Mouse (Mus musculus) CD4-positive helper T cell, adult 2 months (primary cell): Measurements from ENCODE around the gene Gm45623.

Experiments
- DNase-seq: peaks from one replicate; pipeline ENCODE4 v3.0.0-alpha.2; 2012; ENCODE audit warnings: low read depth, missing footprints, low spot score

Gene Gm45623

GRCm38 (mm10) chr13:56753192-56753951 lies at the start of gene Gm45623:
Gene Gm45623, minus strand, starts transcription at chr13:56753827.
- no peak for DNase-seq

DNA sequence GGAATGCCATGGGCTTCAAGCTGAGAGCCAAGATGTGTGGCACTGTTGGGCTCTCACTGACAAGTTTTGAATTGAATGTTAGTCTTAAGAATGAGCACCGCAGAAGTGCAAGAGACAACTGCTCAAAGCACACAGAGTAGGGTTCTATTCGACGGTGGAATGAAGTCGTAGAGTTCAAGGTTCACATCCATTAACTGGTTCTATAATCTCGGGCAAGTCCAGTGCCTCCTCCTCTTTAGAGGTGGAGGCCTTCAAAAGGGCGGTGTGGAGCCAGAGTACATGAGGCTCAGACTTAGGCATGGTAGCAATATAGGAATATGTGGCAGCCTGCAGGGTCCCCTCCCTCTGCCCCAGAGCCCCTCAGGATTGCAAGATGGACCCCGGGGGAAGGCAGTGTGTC lies 43.8 kb upstream of the Gm45623 start:
- no peak for DNase-seq

DNA sequence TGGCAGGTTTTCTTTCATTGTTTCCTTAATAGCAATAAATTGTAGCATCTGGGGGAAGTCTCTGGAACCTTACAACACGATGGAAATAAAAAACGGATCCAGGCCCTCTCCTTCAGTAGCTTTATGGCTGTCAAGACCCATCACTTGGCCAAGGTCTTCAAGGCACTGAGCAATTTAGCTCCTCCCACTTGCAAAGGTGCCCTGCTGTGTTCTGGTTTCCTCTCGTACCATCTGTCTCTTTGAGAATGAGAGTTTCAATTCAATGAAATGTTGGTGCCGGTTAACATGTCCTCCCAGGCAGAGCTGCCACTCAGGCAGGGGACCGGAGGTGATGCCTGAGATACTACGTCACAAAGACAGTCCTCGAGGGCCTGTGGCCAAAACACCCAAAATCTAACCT lies 41.9 kb upstream of the Gm45623 start:
- DNase-seq = no peak

- no peak for DNase-seq
These were observed 40.8 kb upstream of the Gm45623 start for GRCm38 (mm10) chr13:56794441-56794840.

GRCm38 (mm10) chr13:56792844-56793243 lies 39.2 kb upstream of the Gm45623 start:
- no peak for DNase-seq

DNA sequence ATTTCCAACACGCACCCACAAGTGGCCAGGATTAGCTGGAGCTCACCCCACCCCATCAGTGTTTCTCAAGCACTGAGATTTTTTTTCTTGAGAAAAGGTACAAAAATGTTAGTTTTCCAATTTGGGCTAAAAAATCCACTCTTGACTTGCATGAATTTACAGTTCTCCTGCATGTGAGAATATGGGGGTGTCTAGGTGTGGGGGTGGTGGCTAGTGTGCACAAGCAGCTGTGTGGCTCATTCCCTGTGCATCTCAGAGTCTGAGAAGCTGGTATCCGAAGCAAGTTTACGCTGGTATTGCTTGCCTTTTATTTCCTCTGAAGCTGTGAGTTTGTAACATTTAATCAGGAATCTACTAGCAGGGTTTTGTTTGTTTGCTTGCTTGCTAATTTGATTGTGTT lies 37.1 kb upstream of the Gm45623 start:
- DNase-seq = no peak

DNA sequence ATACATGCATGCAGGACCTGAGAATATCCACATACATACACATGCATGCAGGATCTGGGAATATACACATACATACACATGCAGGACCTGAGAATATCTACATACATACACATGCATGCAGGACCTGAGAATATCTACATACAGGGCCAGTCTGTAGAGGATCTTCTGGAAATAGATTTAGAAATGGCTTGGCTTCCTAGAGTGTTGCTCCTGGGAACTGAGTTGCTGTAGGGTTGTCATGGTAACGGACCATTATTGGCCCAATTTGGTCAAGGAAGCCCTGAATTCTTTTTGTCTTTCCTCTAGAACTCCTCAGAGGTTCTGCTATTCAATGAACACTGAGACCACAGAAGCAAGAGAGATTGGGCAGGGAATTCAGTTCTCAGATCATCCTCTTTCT lies 29.0 kb upstream of the Gm45623 start:
- DNase-seq = no peak

- no peak for DNase-seq
These were observed 28.1 kb upstream of the Gm45623 start for GRCm38 (mm10) chr13:56781697-56782096.

GRCm38 (mm10) chr13:56780746-56781469 lies 27.3 kb upstream of the Gm45623 start:
- DNase-seq = no peak

GRCm38 (mm10) chr13:56774304-56774703 lies 20.7 kb upstream of the Gm45623 start:
- peak; percentile 26 for DNase-seq

- DNase-seq = no peak
These were observed 19.7 kb upstream of the Gm45623 start for GRCm38 (mm10) chr13:56773262-56773870.

DNA sequence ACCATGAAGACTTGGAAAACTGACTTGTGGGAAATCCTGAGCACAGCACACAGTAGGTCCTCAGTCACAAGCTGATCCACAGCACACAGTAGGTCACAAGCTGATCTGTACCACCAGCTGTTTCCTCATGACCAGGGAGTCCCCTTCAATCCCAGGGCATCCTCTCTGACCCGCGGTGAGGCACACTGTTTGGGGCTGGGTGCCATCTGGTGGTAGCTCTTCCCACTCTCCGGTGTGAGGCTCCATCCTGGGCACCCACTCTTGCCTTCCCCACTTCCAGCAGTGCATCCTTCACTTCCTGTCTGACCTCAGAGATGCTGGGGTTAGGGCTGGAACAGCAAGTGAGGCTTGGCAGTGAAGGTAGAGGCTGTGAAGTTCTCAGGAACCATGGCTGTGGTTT lies 19.0 kb upstream of the Gm45623 start:
- no peak for DNase-seq

DNA sequence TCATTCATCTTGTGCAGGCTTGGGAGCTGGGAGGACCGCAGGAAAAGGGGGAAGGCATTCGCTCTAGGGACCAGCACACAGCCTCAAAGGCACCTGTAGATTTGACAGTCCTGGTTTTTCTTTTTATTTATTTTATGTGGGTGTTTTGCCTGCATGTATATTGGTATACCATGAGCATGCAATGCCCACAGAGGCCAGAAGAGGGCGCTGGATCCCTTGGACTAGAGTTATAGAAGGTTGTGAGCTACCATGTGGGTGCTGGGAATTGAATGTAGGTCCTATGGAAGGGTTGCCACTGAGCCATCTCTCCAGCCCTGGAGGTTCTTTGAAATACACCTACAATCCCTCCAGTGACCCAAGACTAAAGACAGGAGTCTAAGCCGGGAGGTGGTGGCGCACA lies 17.2 kb upstream of the Gm45623 start:
- DNase-seq = no peak

GRCm38 (mm10) chr13:56770136-56770578 lies 16.5 kb upstream of the Gm45623 start:
- no peak for DNase-seq

- DNase-seq = no peak
These were observed 15.8 kb upstream of the Gm45623 start for GRCm38 (mm10) chr13:56769431-56769830.

- no peak for DNase-seq
These were observed 12.6 kb upstream of the Gm45623 start for GRCm38 (mm10) chr13:56766211-56766610.

- DNase-seq = no peak
These were observed 11.8 kb upstream of the Gm45623 start for GRCm38 (mm10) chr13:56765284-56766032.

DNA sequence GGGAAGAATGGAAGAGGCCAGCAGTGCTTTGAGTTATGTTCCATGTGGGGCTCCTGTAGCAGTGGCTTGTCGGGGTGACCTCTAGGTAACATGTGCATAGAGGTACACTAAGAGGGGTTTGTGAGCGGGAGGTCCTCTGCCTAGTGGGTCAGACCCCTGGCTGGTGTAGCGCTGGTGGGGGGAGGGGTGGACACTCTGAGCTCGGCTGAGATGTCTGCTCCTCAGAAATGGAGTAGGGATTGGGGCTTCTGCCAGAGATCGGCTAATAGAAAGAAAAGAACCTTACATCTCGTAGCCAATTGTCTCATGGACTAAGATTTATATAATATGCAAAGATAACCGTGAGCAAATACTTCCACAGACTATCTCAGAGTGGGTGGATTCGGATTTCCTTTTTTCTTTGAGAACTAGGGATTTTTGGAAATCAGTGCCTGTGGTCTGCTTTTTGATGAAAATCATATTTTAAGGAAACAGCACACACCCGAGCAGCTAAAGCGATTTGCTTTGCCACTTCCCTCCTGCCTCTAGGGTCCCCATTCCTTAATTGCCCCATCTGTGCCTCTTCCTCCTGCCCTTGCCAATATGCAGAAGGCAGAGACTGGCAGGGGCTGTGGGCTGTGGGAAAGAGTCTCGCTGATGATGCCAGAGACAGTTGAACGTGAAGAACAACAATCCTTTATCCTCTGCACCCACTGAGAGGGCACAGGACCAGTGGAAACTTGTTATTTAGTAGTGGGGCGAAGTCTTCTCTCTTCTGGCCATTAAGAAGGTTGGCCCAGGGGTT lies 9.0 kb upstream of the Gm45623 start:
- no peak for DNase-seq

GRCm38 (mm10) chr13:56758492-56758891 lies 4.9 kb upstream of the Gm45623 start:
- DNase-seq = peak; percentile 58

DNA sequence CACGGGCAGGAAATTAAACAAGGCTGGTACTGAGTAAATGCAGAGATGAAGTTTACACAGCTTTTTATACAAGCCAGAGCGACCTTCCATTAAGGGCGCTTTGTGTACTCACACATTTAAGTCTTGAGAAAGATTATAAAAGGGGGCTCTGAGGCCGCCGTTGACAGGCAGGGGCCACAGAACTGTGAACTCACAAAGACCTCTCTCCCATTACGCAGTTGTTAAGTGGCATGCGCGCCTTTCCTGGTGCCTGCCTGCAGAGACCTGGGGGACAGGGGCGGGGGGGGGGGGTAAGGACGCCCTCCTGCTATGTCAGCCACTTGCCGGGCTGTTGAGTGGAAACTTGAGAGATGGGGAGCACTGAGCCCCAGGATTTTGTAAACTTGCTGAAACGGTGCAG lies 3.6 kb upstream of the Gm45623 start:
- DNase-seq = no peak

DNA sequence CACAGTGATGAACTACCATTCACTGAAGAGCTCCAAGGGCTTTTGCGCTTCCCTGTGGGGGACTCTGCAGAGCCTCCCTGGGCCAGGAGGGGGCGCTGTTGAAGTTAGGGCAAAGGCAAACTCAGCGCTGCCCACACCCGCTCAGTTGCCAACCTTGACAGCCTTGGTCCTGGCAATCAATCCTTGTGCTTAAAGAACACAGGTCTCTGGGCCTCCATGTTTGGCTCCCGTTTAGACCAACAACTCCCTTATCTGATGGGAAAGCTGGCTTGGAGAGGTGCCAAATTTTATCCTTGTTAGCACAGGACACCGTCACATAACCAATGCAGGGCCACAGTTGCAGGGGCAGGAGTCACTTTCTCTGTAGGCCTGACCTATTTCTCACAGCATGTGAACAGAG lies 2.2 kb upstream of the Gm45623 start:
- DNase-seq = no peak
